In the genomic region with DNA sequence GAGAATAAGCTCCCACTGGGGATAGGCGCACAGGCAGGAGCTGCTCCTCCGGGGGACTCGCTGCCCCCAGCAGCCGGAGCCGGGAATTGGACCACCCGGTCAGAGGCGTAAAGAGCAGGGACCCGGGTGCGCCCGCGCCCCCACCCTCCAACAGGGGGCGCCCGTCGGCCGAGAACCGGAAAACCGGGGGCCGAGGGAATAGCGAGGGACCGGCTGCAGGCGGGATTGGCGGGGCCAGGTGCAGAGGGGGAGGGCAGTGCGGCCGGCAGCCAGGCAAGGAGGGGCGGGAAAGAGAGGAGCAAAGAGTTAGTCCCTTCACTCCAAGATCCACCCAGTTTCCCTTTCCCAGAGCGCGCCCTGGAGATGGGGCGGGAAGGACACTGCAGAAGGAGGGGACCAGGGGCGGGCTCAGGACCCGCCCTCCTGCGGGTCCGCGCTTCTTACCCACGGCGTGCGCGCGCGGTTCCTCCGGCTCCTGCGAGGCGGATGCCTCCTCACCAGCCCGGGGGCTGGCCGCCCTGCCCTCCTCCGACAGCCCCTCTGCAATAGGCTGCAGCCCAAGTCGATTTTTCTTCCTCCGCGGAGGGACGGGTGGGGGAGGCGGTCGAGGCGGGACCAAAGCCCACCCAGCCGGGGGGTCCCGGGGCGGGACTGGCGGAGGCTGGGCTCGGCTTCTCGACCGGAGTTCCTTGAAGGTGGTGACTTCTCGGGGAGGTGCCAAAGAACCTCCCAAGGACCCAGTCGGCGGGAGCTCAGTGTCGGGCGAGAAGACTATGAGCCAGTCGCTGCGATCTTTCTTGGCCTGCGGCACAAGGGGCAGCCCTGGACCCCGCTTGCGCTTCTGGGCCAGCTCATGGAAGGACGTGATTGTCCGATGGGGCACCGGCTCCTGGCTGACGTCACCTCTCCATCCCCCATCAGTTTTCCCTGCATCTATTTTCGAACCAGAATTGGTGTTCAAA, we compare ENCODE assay signal across 8 mouse cellular contexts. TPM values are rescaled to one million over a fixed set of nuclear protein-coding genes. Genes with fewer than 3 reads are reported as not detected.
DNase-seq lines count a peak whose midpoint lies in the region; ATAC-seq lines count a peak whose summit lies in the region.

No protein-coding gene starts in this region.

- DNase-seq in T-cell, adult 2 months (ENCODE audit: low spot score), result peak; percentile 64
- peak; percentile 91 to 93 for DNase-seq in cerebellum, postnatal 25 days
- peak; percentile 64 to 74 for DNase-seq in frontal cortex, postnatal 25 days (ENCODE audit: low spot score in 2 of 2)
- DNase-seq in hindbrain, embryonic 14.5 days (ENCODE audit: low spot score), result peak; percentile 72
- peak; percentile 72 for DNase-seq in left cerebral cortex, adult 11 months (ENCODE audit: low spot score)
- peak; percentile 83 for DNase-seq in lung, postnatal 36 days
- DNase-seq in right cerebral cortex, adult 2 months (ENCODE audit: low spot score in 2 of 2), result peak; percentile 81 to 82
- peak; percentile 85 for DNase-seq in urinary bladder, adult 2 months (ENCODE audit: low spot score)

- H3K27me3 ChIP-seq in hindbrain, embryonic 14.5 days (ENCODE audit: control insufficient read depth, insufficient read depth, low read length), result no peaks in the 10 kb centered on the region

- H3K4me3 ChIP-seq in hindbrain, embryonic 14.5 days (replicated peaks; ENCODE audit: low read length), result peak overlapping the region; percentile 73

- H3K36me3 ChIP-seq in hindbrain, embryonic 14.5 days (replicated peaks; ENCODE audit: control insufficient read depth, insufficient read depth), result peaks cover 55% of the 10 kb centered on the region

- H3K9me3 ChIP-seq in hindbrain, embryonic 14.5 days (ENCODE audit: control insufficient read depth, low read length), result no peaks in the 10 kb centered on the region

- under 1% methylated on average over 71 of the region's 74 CpGs for WGBS in hindbrain, embryonic 14.5 days

- peak overlapping the region; percentile 98 for H3K4me2 ChIP-seq in hindbrain, embryonic 14.5 days (replicated peaks)

- H3K9ac ChIP-seq in hindbrain, embryonic 14.5 days, result peak overlapping the region; percentile 72

- peak overlapping the region; percentile 71 for H3K27ac ChIP-seq in hindbrain, embryonic 14.5 days

- H3K4me1 ChIP-seq in hindbrain, embryonic 14.5 days (replicated peaks; ENCODE audit: control insufficient read depth, insufficient read depth, low read length), result peaks cover 32% of the 10 kb centered on the region

- peak; percentile 53; the same call in 1 of the 2 replicates for ATAC-seq in hindbrain, embryonic 14.5 days (ENCODE audit: low FRiP score)

RNA-seq across cellular contexts. Expression of a gene that starts 2.1 kb away (rescaled TPM):
- polyA plus RNA-seq in hindbrain, embryonic 14.5 days (2014; fragmentation: Nextera tagmentation; extraction: Ambion mirVana), result 95.7 and 117 TPM in 2 replicates
- 45.9 and 51.5 TPM in 2 replicates for polyA plus RNA-seq in urinary bladder, adult 2 months (2012; rRNA removed)

RNA-seq across cellular contexts. Expression of a gene that starts 9.9 kb away (rescaled TPM):
- not detected in 2 replicates for polyA plus RNA-seq in hindbrain, embryonic 14.5 days (2014; fragmentation: Nextera tagmentation; extraction: Ambion mirVana)
- polyA plus RNA-seq in urinary bladder, adult 2 months (2012; rRNA removed), result not detected in 2 replicates

RNA-seq across cellular contexts. Expression of a gene that starts 10.8 kb away (rescaled TPM):
- 416 and 468 TPM in 2 replicates for polyA plus RNA-seq in hindbrain, embryonic 14.5 days (2014; fragmentation: Nextera tagmentation; extraction: Ambion mirVana)
- 83.1 and 101 TPM in 2 replicates for polyA plus RNA-seq in urinary bladder, adult 2 months (2012; rRNA removed)

RNA-seq across cellular contexts. Expression of a gene that starts 45.0 kb away (rescaled TPM):
- polyA plus RNA-seq in hindbrain, embryonic 14.5 days (2014; fragmentation: Nextera tagmentation; extraction: Ambion mirVana), result 0.11 TPM in 1 of 2 replicates, not detected in the other
- polyA plus RNA-seq in urinary bladder, adult 2 months (2012; rRNA removed), result not detected in 2 replicates

Comparison
In these comparisons a context has a peak if more than half of its experiments do, and no peak if none do; other contexts are left out.
1. Peak in every context shown above with its lines: DNase-seq, ATAC-seq, H3K4me3 ChIP-seq and H3K27ac ChIP-seq.